Mouse (Mus musculus): Measurements from ENCODE around the gene Anp32b. TPM values are rescaled to one million over a fixed set of nuclear protein-coding genes. Genes with fewer than 3 reads are reported as not detected.
A peak's percentile ranks its signal among the peaks of the same experiment; 100 is the strongest.

Gene Anp32b
- polyA plus RNA-seq, 1 experiment, result 712 TPM

- TF ChIP-seq CTCF (IDR thresholded peaks at IDR 0.05; ENCODE audit: control insufficient read depth, insufficient read depth, low read length), result no peak
- TF ChIP-seq POLR2A (IDR thresholded peaks at IDR 0.05; ENCODE audit: borderline replicate concordance, control insufficient read depth, low read depth, low read length), result no peak
- H3K4me3 ChIP-seq (replicated peaks; ENCODE audit: control insufficient read depth, low read depth, low read length), result no peak overlapping the region
- no peak overlapping the region for H3K27ac ChIP-seq (ENCODE audit: control insufficient read depth, insufficient read depth, low read depth, low read length, poor library complexity)
- H3K4me1 ChIP-seq (ENCODE audit: control insufficient read depth, insufficient read depth, low read length), result peaks cover 6% of the 10 kb centered on the region; the same call in 1 of the 2 replicates
- WGBS, result 42% methylated on average over 4 of the region's 4 CpGs
Measured at GRCm38 (mm10) chr4:46456762-46457161, 6.1 kb downstream of the Anp32b start.

- 62% methylated on average over 3 of the region's 3 CpGs for WGBS
- Histone ChIP-seq H3K4me3 (replicated peaks; ENCODE audit: control insufficient read depth, low read depth, low read length) (no peak overlapping the region), H3K27ac (ENCODE audit: control insufficient read depth, insufficient read depth, low read depth, low read length, poor library complexity) (no peak overlapping the region), H3K4me1 (ENCODE audit: control insufficient read depth, insufficient read depth, low read length) (peaks cover 6% of the 10 kb centered on the region; the same call in 1 of the 2 replicates)
- TF ChIP-seq POLR2A (IDR thresholded peaks at IDR 0.05; ENCODE audit: borderline replicate concordance, control insufficient read depth, low read depth, low read length) (no peak), CTCF (IDR thresholded peaks at IDR 0.05; ENCODE audit: control insufficient read depth, insufficient read depth, low read length) (no peak)
Measured at GRCm38 (mm10) chr4:46457186-46457585, 6.5 kb downstream of the Anp32b start.

- 51% methylated on average over 2 of the region's 2 CpGs for WGBS
- no peak overlapping the region for H3K27ac ChIP-seq (ENCODE audit: control insufficient read depth, insufficient read depth, low read depth, low read length, poor library complexity)
- no peak overlapping the region for H3K4me3 ChIP-seq (replicated peaks; ENCODE audit: control insufficient read depth, low read depth, low read length)
- no peak for TF ChIP-seq CTCF (IDR thresholded peaks at IDR 0.05; ENCODE audit: control insufficient read depth, insufficient read depth, low read length)
- no peak for TF ChIP-seq POLR2A (IDR thresholded peaks at IDR 0.05; ENCODE audit: borderline replicate concordance, control insufficient read depth, low read depth, low read length)
- peaks cover 5% of the 10 kb centered on the region; the same call in 1 of the 2 replicates for H3K4me1 ChIP-seq (ENCODE audit: control insufficient read depth, insufficient read depth, low read length)
Measured at GRCm38 (mm10) chr4:46458411-46458810, 7.7 kb downstream of the Anp32b start.

GRCm38 (mm10) chr4:46463130-46463830 is 12.6 kb downstream of the Anp32b start:
- Histone ChIP-seq H3K4me1 (ENCODE audit: control insufficient read depth, insufficient read depth, low read length) (no peaks in the 10 kb centered on the region; the same call in 1 of the 2 replicates), H3K4me3 (replicated peaks; ENCODE audit: control insufficient read depth, low read depth, low read length) (no peak overlapping the region), H3K27ac (ENCODE audit: control insufficient read depth, insufficient read depth, low read depth, low read length, poor library complexity) (no peak overlapping the region)
- TF ChIP-seq POLR2A (IDR thresholded peaks at IDR 0.05; ENCODE audit: borderline replicate concordance, control insufficient read depth, low read depth, low read length) (no peak), CTCF (IDR thresholded peaks at IDR 0.05; ENCODE audit: control insufficient read depth, insufficient read depth, low read length) (peak; percentile 67)
- WGBS, result 78% methylated on average over 7 of the region's 7 CpGs

- no peak overlapping the region for H3K4me3 ChIP-seq (replicated peaks; ENCODE audit: control insufficient read depth, low read depth, low read length)
- WGBS, result 84% methylated on average over 3 of the region's 3 CpGs
- no peaks in the 10 kb centered on the region for H3K4me1 ChIP-seq (ENCODE audit: control insufficient read depth, insufficient read depth, low read length)
- TF ChIP-seq CTCF (IDR thresholded peaks at IDR 0.05; ENCODE audit: control insufficient read depth, insufficient read depth, low read length) (0 out of 2 replicates have a peak, but pooled peaks have one; percentile 14), POLR2A (IDR thresholded peaks at IDR 0.05; ENCODE audit: borderline replicate concordance, control insufficient read depth, low read depth, low read length) (no peak)
- no peak overlapping the region for H3K27ac ChIP-seq (ENCODE audit: control insufficient read depth, insufficient read depth, low read depth, low read length, poor library complexity)
Measured at GRCm38 (mm10) chr4:46465740-46466139, 15.0 kb downstream of the Anp32b start.

GRCm38 (mm10) chr4:46475101-46475500 is 24.4 kb downstream of the Anp32b start:
- Histone ChIP-seq H3K4me1 (ENCODE audit: control insufficient read depth, insufficient read depth, low read length) (no peaks in the 10 kb centered on the region), H3K4me3 (replicated peaks; ENCODE audit: control insufficient read depth, low read depth, low read length) (no peak overlapping the region), H3K27ac (ENCODE audit: control insufficient read depth, insufficient read depth, low read depth, low read length, poor library complexity) (no peak overlapping the region)
- 92% methylated on average over 5 of the region's 5 CpGs for whole genome bisulfite sequencing
- TF ChIP-seq POLR2A (IDR thresholded peaks at IDR 0.05; ENCODE audit: borderline replicate concordance, control insufficient read depth, low read depth, low read length) (no peak), CTCF (IDR thresholded peaks at IDR 0.05; ENCODE audit: control insufficient read depth, insufficient read depth, low read length) (no peak)

- Histone ChIP-seq H3K27ac (ENCODE audit: control insufficient read depth, insufficient read depth, low read depth, low read length, poor library complexity) (no peak overlapping the region), H3K4me1 (ENCODE audit: control insufficient read depth, insufficient read depth, low read length) (no peaks in the 10 kb centered on the region), H3K4me3 (replicated peaks; ENCODE audit: control insufficient read depth, low read depth, low read length) (no peak overlapping the region)
- 95% methylated on average over 2 of the region's 2 CpGs for WGBS
- no peak for TF ChIP-seq POLR2A (IDR thresholded peaks at IDR 0.05; ENCODE audit: borderline replicate concordance, control insufficient read depth, low read depth, low read length)
- no peak for TF ChIP-seq CTCF (IDR thresholded peaks at IDR 0.05; ENCODE audit: control insufficient read depth, insufficient read depth, low read length)
Measured at GRCm38 (mm10) chr4:46479081-46479480, 28.4 kb downstream of the Anp32b start.

- Histone ChIP-seq H3K4me1 (ENCODE audit: control insufficient read depth, insufficient read depth, low read length) (peaks cover 4% of the 10 kb centered on the region), H3K4me3 (replicated peaks; ENCODE audit: control insufficient read depth, low read depth, low read length) (peak overlapping the region; percentile 24), H3K27ac (ENCODE audit: control insufficient read depth, insufficient read depth, low read depth, low read length, poor library complexity) (peak overlapping the region; percentile 82)
- WGBS, result 11% methylated on average over 14 of the region's 14 CpGs
- TF ChIP-seq POLR2A (IDR thresholded peaks at IDR 0.05; ENCODE audit: borderline replicate concordance, control insufficient read depth, low read depth, low read length) (peak; percentile 85), CTCF (IDR thresholded peaks at IDR 0.05; ENCODE audit: control insufficient read depth, insufficient read depth, low read length) (no peak)
Measured at GRCm38 (mm10) chr4:46485696-46486417, 35.2 kb downstream of the Anp32b start.
